Mouse (Mus musculus) cerebellum, adult 9-10 months (tissue): ENCODE measurements around the gene Usp5.
A peak's percentile ranks its signal among the peaks of the same experiment; 100 is the strongest.

Experiments used
- DNase-seq: peaks from one replicate; pipeline ENCODE4 v3.0.0; 2022

The Usp5 gene

DNA sequence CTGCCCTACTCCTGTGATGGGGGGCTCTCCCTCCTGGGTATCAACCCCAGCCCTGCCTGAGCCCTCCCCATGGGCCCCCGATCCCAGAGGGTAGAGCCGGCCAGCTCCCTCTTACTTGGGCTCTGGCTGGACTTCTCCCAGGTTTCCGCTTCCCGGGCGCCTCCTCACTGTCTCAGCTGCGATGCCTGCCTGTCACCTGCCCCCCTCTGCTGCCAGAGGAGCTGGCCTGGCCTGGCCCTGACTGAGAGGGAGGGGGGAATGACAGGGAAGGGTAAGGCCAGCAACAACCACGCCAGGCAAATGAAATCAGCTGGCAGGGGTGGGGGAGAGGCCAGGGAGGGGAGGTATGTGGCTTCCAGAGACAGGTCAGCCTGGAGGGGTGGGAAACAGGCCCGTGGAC lies 10.5 kb upstream of the Usp5 start:
- DNase-seq, result no peak

DNA sequence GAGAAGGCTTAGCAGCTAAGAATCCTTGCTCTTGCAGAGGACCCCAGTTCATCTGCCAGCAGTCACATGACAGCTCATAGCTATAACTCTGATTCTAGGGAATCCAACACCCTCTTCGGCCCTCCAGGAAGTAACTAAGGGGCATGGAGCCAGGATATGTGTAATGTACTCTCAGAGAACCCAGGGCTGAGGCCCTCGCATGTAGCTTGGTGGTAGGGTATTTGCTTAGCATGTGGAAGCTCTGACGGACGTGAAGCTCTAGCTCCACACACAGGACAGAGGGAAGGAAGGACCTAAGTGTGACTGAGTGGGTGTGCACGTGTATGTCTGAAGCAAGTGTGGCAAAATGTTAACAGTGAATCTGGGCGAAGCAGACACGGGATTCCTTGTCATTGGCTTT lies 7.1 kb upstream of the Usp5 start:
- DNase-seq, result no peak

DNA sequence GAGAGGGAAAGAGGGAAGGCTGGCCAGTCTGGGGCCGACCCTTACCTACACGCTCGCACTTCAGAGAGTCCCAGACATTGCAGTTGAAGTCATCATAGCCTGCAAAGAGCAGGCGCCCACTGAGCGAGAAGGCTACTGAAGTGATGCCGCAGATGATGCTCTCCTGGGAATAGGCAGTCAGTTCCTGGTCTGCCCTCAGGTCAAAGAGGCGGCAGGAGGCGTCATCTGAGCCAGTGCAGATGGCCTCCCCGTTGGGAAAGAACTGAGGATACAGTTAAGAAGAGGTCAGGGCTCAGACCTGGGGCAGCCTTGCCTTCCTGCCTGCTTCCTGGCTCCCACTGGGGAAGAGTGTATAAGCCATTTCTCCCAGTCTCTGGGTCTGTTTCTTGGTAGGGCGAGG lies 6.2 kb upstream of the Usp5 start:
- no peak for DNase-seq

DNA sequence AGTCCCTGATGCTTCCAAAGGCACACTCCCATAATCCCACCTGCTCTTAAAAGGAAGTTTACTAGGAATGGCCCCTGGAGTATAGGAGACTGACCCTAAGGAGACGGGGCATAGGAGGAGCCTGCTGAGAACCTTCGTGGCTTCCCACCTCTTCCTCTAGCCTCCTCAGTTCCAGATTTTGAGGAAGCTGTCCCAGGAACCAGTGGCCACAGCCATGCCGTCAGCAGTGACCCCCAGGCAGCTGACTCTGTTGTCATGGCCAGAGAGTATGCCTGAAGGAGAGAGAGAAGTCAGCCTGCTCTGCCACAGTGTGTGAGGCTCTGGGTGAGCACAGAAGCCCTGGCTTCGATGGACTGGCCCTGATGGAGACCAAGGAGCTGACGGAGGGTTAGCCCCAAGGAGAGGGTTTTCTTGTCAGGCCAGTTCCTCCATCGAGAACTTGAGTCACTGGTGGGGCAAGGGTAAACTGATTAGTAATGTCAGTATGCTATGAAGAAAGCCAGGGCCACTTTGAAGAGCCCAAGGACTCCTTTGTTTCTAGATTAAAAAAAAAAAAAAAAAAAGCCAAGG lies 5.3 kb upstream of the Usp5 start:
- no peak for DNase-seq

DNA sequence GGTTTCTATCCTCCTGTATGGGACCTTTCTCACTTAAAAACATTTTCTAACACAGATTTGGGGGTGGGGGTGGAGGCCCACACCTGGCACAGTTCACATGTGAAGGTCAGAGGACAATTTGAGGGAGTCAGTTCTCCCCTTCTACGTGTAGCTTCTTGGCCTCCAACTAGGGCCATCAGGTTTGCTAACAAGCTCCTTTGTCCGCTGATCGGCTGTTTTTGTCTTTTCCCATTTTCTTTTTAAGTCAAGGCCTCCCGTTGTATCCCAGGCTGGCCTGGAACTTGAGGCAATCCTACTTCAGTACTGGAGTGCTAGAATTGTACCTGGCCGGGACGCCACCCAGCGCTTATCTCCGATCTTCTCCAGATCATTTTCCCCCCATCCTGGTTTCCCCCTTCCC lies 2.4 kb upstream of the Usp5 start:
- DNase-seq, result no peak

DNA sequence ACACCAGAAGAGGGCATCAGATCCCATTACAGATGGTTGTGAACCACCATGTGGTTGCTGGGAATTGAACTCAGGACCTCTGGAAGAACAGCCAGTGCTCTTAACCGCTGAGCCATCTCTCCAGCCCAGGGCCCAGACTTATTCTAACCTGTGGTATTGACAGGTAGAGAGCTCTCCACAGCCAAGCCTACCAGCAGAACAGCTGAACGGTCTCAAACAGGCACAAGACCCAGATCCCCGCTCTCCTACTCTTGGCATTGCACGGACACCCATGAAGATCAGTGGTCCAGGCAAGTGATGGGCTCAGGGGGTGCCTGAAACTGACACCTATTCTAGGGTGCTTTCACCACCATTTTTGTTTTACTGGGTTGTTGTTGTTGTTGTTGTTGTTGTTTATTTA lies 1.9 kb upstream of the Usp5 start:
- peak; percentile 61 for DNase-seq

DNA sequence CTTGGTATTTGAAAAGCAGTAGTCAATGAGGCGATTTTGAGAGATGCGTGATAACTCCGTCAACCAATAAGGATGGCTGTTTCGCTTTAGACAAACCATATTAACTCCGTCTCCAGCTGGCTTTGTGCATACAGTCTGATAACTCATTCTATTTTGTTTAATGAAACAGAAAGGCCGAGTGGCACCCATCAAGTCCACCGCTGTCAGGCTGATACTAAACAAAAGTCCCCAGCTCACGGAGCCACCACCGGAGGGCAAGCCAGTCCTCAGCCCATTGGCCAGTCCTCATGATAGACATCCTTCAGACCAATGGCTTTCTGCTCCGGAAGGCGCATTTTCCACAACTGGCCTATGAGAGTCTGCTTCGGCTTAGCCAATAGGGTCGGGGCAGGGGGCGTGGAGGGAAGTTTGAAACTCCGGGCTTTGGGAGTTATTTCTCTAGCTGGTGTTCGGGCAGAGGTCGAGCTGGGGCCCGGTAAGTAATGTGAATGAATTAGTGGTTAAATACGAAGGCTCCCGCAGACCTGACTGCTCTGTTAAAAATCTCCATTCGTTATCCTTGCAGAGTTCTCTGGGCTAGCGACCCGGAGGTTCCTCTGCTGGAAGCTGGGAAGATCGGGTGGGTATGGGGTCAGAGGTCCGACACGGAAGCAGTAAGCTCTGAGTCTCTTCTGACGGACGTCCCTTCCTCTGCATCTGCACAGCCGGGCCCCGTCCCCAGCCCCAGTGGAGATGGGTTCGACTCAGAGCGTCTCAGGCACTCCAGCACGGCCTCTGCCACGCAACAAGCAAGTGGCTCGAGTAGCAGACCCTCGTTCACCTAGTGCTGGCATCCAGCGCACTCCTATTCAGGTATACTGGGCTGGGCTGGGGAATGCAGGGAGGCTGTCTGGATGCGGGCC lies 766 bp upstream of the Usp5 start:
- peak; percentile 97 for DNase-seq

DNA sequence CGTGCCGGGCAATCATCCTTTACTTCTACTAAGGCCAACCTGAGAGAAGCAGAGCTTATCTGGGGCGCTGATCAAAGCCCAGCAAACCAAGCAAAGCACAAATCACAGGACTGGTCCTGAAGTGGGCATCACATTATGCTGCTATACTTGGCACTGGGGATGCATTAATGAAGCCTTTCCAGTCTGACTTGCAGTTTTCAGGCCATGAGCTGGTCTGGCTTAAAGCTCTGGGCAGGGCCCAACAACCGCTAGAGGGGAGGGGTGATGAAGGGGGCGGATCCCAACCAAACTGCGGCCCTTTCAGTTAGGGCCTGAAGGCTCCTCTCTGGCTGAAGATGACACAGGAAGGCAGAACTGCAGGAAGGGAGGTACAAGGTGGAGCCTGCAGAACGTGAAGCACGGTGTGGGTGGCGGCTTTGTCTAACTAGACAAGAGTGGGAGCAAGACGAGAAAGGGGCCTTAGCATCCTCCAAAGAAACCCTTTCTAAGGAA lies 1.1 kb downstream of the Usp5 start:
- DNase-seq, result peak; percentile 74

DNA sequence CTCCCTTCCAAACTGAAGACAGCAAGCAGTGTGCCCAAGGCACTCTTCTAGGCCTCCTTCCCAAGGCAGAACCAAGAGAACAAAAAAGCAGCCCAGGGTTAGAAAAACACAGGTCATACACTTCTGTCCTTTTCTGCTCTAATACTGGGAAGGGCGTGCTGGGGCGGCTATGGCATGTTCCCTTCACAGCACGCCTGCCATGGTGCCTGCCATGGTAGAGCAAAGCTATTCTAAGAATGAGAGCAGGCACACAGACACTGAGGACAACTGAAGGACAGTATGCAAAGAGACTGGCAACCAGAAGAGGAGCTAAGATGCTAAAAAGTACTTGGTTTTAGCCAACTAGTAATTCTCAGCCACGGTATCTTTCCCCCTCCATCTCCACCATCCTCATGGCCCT lies 7.2 kb downstream of the Usp5 start:
- DNase-seq, result no peak

DNA sequence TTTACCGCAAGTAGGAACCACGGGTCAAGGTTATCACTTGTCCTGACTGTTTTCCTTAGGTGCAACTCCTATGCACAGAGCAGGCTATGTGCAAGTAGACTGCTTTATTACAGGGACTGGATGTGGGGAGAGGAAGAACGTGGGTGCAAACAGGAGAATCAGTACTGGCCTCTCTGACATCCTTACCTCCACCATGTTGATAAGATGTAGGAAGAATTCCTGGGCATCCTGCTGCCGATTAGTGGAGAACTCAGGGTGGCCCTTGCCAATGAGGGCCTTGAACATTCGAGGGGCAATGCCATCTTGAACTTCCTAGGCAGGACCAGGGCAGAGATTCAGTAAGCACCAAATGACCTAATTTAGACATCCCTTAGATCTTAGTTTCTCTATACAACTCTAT lies 8.4 kb downstream of the Usp5 start:
- DNase-seq, result no peak

DNA sequence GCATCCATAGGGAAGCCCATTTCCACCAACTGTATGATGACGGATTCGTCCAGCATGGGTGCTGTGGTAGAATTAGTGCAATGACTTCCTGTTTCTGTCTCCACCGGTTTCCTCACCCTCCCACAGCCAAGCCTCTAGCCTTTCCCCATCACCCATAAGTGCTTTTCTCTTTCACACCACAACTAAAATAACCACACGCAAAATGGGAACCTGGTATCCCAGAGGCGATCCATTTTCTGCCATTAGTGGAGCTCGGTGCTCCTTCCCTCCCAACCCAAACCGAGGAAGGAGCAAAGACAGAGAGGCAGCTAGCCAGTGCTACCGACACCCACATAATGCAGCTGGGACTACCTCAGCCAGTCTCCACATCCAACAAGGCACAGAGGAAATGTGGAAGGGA lies 11.3 kb downstream of the Usp5 start:
- DNase-seq, result no peak

DNA sequence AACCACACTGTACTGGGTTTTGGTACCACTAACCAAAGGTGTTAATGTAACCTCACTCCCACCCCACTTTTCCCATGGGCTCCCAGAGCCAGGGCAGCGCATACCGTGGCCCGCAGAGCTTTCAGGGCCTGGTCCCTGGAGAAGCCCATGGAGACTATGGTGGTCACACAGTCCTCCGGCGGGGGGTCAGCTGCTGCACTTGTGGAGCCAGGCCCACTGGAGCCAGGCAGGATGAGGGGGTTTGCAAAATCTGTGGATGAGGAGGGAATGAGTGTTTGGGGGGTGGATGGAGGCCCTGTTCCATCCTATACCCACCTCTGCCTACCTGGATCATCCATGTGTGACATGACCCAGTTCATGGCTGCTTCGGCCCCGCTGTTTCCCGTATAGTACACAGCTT lies 11.7 kb downstream of the Usp5 start:
- DNase-seq, result no peak

DNA sequence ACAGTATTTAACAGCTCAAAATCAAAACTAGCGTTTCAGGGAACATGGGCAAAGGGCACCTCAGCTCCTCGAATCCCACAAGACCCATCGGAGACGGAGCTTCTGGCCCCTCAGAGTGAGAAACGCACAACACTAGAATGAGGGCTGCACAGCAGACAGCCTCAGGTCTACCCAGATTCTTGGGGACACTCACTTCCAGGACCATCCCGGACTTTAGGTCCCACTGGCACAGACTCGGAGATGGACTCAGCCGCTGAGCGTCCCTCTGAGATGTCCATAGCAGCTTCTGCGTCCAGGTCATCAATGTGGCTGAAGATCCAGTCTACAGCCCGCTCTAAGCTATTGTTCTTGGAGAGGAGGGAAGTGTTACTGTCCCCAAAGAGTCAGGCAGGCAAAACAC lies 12.2 kb downstream of the Usp5 start:
- no peak for DNase-seq

DNA sequence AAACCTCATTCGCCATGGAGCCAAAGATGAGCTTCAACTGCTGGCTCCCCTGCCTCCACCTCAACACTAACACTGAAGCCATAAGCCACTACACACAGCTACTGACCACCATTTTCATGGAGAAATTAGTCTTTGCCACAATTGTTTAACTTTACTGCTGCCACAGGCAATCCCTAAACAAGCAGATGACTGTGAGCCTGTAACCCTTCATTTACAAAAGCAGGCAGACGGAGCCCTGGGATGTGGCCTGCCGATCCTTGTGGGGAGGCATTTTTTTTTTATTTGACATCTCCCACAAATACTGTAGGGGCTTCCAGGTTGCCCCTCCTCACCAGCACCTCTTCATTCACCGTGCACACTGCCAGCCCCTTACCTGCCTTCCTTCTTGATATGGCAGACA lies 12.7 kb downstream of the Usp5 start:
- DNase-seq, result no peak

DNA sequence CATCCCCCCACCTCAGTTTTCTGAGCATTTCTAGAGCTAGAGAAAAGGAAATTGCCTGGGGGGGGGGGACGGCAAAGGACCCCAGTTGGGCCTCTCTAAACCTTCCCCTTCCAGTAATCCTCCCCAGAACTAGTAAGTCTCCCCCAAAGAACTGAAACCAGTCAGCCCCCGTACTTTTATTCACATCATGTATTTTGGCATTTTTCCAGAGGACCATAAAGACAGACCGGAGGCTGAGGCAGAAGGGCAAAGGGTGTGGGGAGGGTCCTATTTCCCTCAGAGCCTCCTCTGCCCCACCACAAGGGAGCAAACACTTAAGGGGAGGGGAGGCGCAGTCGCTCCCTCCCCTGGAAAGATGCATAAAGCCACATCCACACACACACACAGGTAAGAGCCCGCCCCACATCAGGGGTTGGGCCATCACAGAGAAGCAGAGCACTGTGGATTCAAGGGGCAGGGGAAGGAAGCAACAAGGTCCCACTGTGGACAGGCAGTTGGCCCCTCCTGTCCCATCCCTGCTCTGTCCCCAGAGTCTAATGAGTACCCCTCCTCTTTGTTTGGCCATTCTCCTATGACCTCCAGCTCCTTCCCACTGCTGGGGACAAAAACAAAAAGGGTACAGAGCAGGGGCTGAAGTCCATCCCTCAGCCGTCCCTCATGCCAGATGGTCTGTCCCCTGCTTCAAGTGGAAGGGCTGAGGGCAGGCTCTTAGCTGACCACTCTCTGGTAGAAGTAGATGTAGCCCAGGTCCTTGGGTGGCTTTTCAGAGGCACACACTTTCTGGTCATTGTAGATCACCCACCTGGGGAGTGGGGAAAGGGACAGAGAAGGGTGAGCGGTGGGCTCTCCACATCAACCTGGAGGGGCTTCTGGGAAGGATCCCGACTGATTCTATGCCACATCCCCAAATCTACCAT lies 14.2 kb downstream of the Usp5 start:
- DNase-seq, result peak; percentile 70

DNA sequence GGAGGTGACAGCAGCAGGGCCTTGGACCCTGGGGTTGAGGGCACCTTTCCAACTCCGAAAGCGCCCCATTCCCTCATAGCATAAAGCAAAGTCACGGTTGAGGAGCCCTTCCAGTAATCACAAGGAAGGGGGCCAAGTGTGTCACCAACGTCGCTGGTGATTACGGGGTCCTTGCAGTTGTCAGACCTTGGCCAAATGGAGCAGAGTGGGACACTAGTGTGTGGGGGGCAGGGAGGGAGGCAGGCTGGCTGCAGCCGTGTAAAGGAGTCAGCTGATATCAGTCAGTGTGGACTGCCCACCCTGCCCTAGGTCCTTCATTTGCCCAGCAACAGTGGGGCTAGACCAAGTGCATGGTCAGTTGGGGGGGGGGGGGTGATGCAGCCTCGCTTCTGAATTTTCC lies 14.8 kb downstream of the Usp5 start:
- DNase-seq, result no peak

DNA sequence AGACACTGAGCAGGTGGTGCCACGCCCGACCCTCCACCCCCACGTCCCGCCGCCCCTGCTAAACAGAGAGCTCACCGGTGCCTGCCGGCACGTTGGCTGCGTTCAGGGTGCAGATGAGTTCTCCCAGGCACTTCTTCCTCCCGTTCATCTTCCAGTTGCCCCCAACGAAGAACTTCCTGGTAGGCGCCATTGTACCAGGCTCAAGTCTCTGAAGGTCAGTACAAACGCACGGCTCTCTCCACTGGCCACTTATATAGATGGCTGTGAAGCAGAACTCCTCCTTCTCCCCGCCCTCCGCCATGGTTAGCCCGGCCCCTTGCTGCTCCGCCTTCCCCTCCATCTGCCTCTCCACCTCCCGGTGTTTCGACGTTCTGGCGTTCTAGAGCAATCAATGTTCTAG lies 15.4 kb downstream of the Usp5 start, which contains the start of gene Tpi1:
Tpi1 (minus strand) TSS at position 364 of the 400 bp plus-strand sequence.
- DNase-seq, result peak; percentile 94

DNA sequence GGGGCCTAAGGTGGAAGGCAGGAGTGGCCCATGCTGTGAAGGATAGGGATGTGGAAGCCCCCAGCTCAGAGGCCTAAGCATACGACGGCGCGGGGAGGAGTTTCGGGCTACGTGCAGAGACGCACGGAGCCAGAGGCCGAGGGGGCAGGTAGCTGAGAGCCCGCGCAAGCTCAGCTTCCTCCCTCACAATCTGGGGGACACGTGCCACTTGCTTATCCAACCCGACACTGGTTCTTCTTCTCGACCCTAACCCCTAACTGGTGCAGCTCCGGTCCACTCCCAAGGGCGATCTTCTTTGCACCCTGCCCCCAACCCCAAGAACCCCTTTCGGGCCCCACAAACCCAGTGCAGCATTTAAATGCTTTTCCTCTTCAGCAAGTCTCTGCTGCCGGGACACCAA lies 15.8 kb downstream of the Usp5 start:
- DNase-seq, result no peak

DNA sequence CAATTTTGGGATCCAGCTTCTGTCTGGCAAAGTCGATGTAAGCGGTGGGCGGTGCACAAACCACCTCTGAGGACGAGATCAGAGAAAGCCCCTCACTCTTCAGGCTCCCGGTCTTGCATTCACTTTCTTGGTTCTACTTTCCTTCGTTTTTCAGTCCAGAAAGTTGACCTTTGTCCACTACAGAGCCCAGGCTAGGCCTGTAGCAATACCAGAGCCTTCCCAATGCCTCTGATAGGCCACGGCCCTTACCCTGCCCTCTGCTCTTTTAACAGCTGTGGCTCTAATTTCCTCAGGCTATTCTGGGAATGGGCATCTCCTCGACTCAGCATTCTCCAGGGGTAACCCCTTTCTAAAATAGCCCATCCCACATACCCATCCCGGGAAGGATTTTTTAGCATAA lies 16.4 kb downstream of the Usp5 start:
- no peak for DNase-seq

DNA sequence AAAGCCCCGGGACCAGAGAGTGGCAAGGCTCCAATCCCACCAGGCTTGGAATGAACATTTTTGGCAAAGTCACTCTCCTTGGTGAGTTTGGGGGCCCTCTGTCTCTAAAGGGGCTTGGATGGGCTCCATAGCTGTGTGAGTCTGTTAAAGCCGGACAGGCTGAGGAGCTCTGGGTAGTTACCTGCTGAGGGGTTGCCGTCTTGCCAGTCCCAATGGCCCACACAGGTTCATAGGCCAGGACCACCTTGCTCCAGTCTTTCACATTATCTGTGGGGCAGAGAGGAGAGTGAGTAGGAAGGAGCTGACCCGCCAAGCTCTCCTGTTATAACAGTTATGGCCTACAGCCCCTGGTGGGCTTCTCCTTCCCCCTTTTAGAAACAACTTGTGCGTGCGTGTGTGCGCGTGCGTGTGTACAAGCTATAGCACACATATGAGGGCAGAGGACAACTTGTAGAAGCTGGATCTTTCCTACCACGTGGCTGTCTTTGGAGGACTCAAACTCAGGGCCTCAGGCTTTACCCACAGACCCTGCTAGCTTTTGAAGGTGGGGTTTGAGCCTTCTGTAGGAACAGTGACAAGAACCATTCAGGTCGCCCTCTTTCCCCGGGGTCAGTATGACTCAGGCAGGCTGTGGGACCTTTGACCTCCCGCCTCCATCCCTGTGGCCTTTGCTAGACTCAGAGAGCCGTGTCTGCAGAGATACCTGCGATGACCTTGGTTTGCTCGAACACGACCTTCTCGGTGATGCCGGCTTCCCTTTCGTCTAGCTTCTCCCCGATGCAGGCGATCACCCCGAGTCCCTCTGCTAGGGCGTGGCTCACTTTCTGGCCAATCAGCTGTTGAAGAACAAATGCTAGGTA lies 17.4 kb downstream of the Usp5 start:
- DNase-seq, result peak; percentile 63

DNA sequence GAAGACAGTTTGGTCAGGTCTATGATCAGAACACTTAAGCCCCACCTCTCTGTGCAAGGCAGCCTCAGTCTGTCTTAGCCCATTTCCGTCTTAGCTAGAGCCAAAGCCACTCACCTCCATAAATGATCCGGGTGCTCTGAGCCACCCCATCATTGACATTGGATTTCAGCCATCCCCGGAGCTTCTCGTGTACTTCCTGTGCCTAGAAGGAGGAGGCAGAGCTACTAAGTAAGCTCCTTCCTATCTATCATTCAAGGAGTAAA lies 17.9 kb downstream of the Usp5 start:
- no peak for DNase-seq

DNA sequence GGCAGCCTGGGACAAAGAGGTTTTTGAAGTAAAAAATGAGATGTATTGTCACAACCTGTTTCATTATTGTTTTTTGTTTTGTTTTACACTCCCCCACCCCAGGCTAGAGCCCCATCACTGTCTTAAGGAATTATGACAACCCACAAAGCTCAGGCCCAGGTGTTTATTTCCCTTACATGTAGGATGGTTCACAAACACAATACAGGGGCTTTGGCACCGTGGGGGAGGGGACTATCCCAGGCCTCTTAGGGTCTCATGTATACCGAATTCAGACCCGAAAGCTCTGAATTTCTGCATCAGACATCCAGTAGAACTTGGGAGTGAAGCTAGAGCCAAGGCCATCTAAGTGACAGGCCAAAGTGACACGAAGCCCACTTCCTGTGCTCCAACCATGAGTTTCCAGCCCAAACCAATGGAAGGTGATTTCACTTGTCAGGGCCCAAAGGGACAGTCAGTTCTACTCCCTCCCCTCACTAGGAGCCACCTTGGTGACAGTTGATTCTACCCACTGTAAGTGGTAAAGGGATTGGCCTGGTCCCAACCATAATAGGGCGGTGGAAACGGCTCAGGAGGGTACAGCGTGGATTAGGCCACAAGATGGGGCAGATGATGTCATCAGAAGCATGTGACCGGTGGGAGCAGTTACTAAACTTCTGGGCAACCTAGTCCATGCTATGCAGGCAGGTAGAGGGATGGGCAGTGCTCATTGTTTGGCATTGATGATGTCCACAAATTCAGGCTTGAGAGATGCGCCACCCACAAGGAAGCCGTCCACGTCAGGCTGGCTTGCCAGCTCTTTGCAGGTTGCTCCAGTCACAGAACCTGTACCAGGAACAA lies 18.5 kb downstream of the Usp5 start:
- DNase-seq, result peak; percentile 60
